Mouse (Mus musculus): ENCODE measurements around the gene Cpb2. TPM values are rescaled to one million over a fixed set of nuclear protein-coding genes. Genes with fewer than 3 reads are reported as not detected.

Cpb2 gene
- not detected for polyA plus RNA-seq (2014; fragmentation: Illumina TruSeq; extraction: RNeasy Lipid Tissue Mini Kit (QIAGEN cat#74804); ENCODE audit: insufficient read depth, low read depth, low replicate concordance)

GRCm38 (mm10) chr14:75242087-75242486, at the start of gene Cpb2:
Gene Cpb2 (plus strand): TSS chr14:75242287.

GRCm38 (mm10) chr14:75284193-75284915, 42.3 kb downstream of the Cpb2 start, which contains the start of gene Zc3h13:
Gene Zc3h13 (plus strand): TSS chr14:75284373.

Other genes starting within 250 kb of the Cpb2 start
- gene Rubcnl, start 226.3 kb upstream of the Cpb2 start, polyA plus RNA-seq (2014; fragmentation: Illumina TruSeq; extraction: RNeasy Lipid Tissue Mini Kit (QIAGEN cat#74804); ENCODE audit: insufficient read depth, low read depth, low replicate concordance): 2.1 TPM
- not detected for gene Lrrc63, start 111.4 kb upstream of the Cpb2 start, polyA plus RNA-seq (2014; fragmentation: Illumina TruSeq; extraction: RNeasy Lipid Tissue Mini Kit (QIAGEN cat#74804); ENCODE audit: insufficient read depth, low read depth, low replicate concordance)
- gene Lcp1, start 111.2 kb upstream of the Cpb2 start, polyA plus RNA-seq (2014; fragmentation: Illumina TruSeq; extraction: RNeasy Lipid Tissue Mini Kit (QIAGEN cat#74804); ENCODE audit: insufficient read depth, low read depth, low replicate concordance): 89.8 TPM
- 9.2 TPM for gene Zc3h13, start 42.1 kb downstream of the Cpb2 start, polyA plus RNA-seq (2014; fragmentation: Illumina TruSeq; extraction: RNeasy Lipid Tissue Mini Kit (QIAGEN cat#74804); ENCODE audit: insufficient read depth, low read depth, low replicate concordance)
- not detected for gene Siah3, start 213.7 kb downstream of the Cpb2 start, polyA plus RNA-seq (2014; fragmentation: Illumina TruSeq; extraction: RNeasy Lipid Tissue Mini Kit (QIAGEN cat#74804); ENCODE audit: insufficient read depth, low read depth, low replicate concordance)

Measured in lung, adult 10 weeks (tissue).